Mouse (Mus musculus): ENCODE data around the gene Cyb5d1. TPM values are rescaled to one million over a fixed set of nuclear protein-coding genes. Genes with fewer than 3 reads are reported as not detected.

The Cyb5d1 gene
- polyA plus RNA-seq, 1 experiment = 5.1 TPM

GRCm38 (mm10) chr11:69409378-69410044, 14.1 kb upstream of the Cyb5d1 start:
- TF ChIP-seq POLR2A (IDR thresholded peaks at IDR 0.05; ENCODE audit: borderline replicate concordance, control insufficient read depth, low read depth, low read length) (peak; percentile 1; the same call in 1 of the 2 replicates), CTCF (IDR thresholded peaks at IDR 0.05; ENCODE audit: control insufficient read depth, insufficient read depth, low read length) (no peak)
- WGBS = under 1% methylated on average over 46 of the region's 46 CpGs

GRCm38 (mm10) chr11:69408541-69409377, 13.3 kb upstream of the Cyb5d1 start:
- H3K4me3 ChIP-seq (replicated peaks; ENCODE audit: control insufficient read depth, low read depth, low read length) = peak overlapping the region; percentile 98
- peaks cover 5% of the 10 kb centered on the region; the same call in 1 of the 2 replicates for H3K4me1 ChIP-seq (ENCODE audit: control insufficient read depth, insufficient read depth, low read length)
- under 1% methylated on average over 33 of the region's 33 CpGs for WGBS
- H3K27ac ChIP-seq (ENCODE audit: control insufficient read depth, insufficient read depth, low read depth, low read length, poor library complexity) = peak overlapping the region; percentile 96
- TF ChIP-seq CTCF (IDR thresholded peaks at IDR 0.05; ENCODE audit: control insufficient read depth, insufficient read depth, low read length) (no peak), POLR2A (IDR thresholded peaks at IDR 0.05; ENCODE audit: borderline replicate concordance, control insufficient read depth, low read depth, low read length) (peak; percentile 79; the same call in 1 of the 2 replicates)

More at GRCm38 (mm10) chr11:69409378-69410044, 14.1 kb upstream of the Cyb5d1 start:
- Histone ChIP-seq H3K4me1 (ENCODE audit: control insufficient read depth, insufficient read depth, low read length) (peaks cover 5% of the 10 kb centered on the region; the same call in 1 of the 2 replicates), H3K27ac (ENCODE audit: control insufficient read depth, insufficient read depth, low read depth, low read length, poor library complexity) (peak overlapping the region; percentile 96), H3K4me3 (replicated peaks; ENCODE audit: control insufficient read depth, low read depth, low read length) (peak overlapping the region; percentile 98)

GRCm38 (mm10) chr11:69407724-69408004, 12.2 kb upstream of the Cyb5d1 start:
- Histone ChIP-seq H3K27ac (ENCODE audit: control insufficient read depth, insufficient read depth, low read depth, low read length, poor library complexity) (no peak overlapping the region; the same call in 1 of the 2 replicates), H3K4me1 (ENCODE audit: control insufficient read depth, insufficient read depth, low read length) (peaks cover 4% of the 10 kb centered on the region; the same call in 1 of the 2 replicates), H3K4me3 (replicated peaks; ENCODE audit: control insufficient read depth, low read depth, low read length) (no peak overlapping the region)
- WGBS = 86% methylated on average over 4 of the region's 4 CpGs
- no peak for TF ChIP-seq CTCF (IDR thresholded peaks at IDR 0.05; ENCODE audit: control insufficient read depth, insufficient read depth, low read length)
- TF ChIP-seq POLR2A (IDR thresholded peaks at IDR 0.05; ENCODE audit: borderline replicate concordance, control insufficient read depth, low read depth, low read length) = no peak

DNA sequence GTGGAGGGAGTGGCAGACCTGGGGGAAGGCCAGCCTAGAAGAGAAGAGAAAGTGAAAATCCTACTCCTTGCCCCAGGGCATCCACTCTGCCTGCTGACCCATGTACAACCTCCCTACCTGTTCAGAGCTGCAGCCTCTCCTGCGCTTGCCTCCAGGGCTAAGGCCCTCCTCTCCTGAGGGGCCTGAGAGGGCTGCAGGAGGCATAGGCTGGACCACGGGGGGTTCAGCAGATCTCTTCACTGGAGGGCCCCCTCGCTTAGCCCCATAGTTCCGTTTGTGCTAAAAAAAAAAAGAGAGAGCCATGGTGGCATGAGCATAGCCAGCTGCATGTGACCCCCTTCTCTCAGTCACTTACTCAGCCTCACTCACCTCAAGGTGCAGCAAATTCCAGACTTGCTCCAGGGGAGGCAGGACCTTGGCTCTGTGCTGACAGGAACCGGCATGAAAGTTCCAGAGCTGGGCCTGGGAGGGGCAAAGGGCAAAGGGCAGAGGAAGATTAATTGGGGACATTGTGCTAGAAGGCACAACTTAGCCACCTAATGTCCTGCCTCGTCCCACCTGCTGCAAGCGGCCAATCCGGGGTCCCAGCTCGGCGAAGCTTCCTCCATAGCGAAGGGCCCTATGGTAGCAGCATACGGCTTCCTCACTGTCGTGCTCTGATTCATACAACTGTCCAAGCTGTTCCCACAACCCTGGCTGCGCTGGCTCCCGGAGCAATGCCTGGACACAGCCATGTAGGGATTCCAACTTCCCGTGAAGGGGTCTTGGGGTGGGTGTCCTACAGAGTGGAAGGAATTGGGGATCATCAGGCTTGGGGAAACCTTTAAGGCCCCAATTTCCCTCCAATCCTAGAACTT, 11.7 kb upstream of the Cyb5d1 start:
- Histone ChIP-seq H3K4me3 (replicated peaks; ENCODE audit: control insufficient read depth, low read depth, low read length) (no peak overlapping the region), H3K4me1 (ENCODE audit: control insufficient read depth, insufficient read depth, low read length) (peaks cover 4% of the 10 kb centered on the region; the same call in 1 of the 2 replicates), H3K27ac (ENCODE audit: control insufficient read depth, insufficient read depth, low read depth, low read length, poor library complexity) (no peak overlapping the region)
- WGBS = 90% methylated on average over 16 of the region's 16 CpGs
- TF ChIP-seq POLR2A (IDR thresholded peaks at IDR 0.05; ENCODE audit: borderline replicate concordance, control insufficient read depth, low read depth, low read length) (no peak), CTCF (IDR thresholded peaks at IDR 0.05; ENCODE audit: control insufficient read depth, insufficient read depth, low read length) (no peak)

- Histone ChIP-seq H3K27ac (ENCODE audit: control insufficient read depth, insufficient read depth, low read depth, low read length, poor library complexity) (no peak overlapping the region), H3K4me1 (ENCODE audit: control insufficient read depth, insufficient read depth, low read length) (peaks cover 2% of the 10 kb centered on the region; the same call in 1 of the 2 replicates), H3K4me3 (replicated peaks; ENCODE audit: control insufficient read depth, low read depth, low read length) (no peak overlapping the region)
- no peak for TF ChIP-seq CTCF (IDR thresholded peaks at IDR 0.05; ENCODE audit: control insufficient read depth, insufficient read depth, low read length)
- no peak for TF ChIP-seq POLR2A (IDR thresholded peaks at IDR 0.05; ENCODE audit: borderline replicate concordance, control insufficient read depth, low read depth, low read length)
- whole genome bisulfite sequencing = 94% methylated on average over 19 of the region's 19 CpGs
Observed at GRCm38 (mm10) chr11:69406282-69406681, 10.9 kb upstream of the Cyb5d1 start.

GRCm38 (mm10) chr11:69405397-69406200, 10.2 kb upstream of the Cyb5d1 start:
- Histone ChIP-seq H3K27ac (ENCODE audit: control insufficient read depth, insufficient read depth, low read depth, low read length, poor library complexity) (no peak overlapping the region), H3K4me3 (replicated peaks; ENCODE audit: control insufficient read depth, low read depth, low read length) (no peak overlapping the region), H3K4me1 (ENCODE audit: control insufficient read depth, insufficient read depth, low read length) (peaks cover 2% of the 10 kb centered on the region; the same call in 1 of the 2 replicates)
- TF ChIP-seq CTCF (IDR thresholded peaks at IDR 0.05; ENCODE audit: control insufficient read depth, insufficient read depth, low read length) (no peak), POLR2A (IDR thresholded peaks at IDR 0.05; ENCODE audit: borderline replicate concordance, control insufficient read depth, low read depth, low read length) (no peak)
- WGBS = 90% methylated on average over 24 of the region's 24 CpGs

All from bone marrow, adult 2 months (tissue).